Mouse (Mus musculus): Measurements from ENCODE around the gene Prr7. TPM values are rescaled to one million over a fixed set of nuclear protein-coding genes. Genes with fewer than 3 reads are reported as not detected.

Prr7 gene
- polyA plus RNA-seq, 1 experiment from 2014 or later = 6.3 TPM

DNA sequence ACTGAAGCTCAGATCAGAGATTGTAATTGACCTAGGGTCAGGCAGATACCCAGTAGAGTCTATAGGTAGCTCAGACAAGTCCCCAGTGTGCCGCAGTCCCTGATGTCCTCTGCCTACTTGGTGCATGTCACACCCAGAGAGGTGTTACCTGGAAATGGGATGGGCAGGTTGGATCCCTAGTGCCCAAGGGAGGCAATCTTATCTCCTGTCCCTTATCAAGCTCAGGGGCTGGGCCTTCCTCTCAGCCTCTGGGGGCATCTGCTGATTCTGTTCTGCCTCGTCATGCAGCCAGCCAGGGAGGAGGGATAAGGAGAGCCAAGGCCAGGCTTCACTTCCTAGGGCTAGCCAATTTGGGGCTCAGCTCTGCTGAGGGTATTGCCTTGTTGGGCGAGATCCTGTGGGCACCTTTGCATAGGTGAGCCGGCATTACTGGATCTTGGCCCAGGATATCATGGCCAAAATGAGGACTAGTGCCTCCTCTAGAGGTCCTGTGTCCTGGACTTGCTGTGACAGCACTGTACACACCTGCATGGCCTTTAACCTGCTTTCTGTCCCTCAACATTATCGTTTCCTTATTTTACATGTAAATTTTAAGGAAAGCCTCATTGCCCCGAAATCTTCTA is 17.5 kb upstream of the Prr7 start:
- Histone ChIP-seq H3K9ac (peak overlapping the region; percentile 91), H3K27me3 (ENCODE audit: control insufficient read depth, insufficient read depth, low read length) (no peaks in the 10 kb centered on the region), H3K4me2 (replicated peaks) (peak overlapping the region; percentile 67), H3K27ac (no peak overlapping the region), H3K4me1 (replicated peaks; ENCODE audit: control insufficient read depth, insufficient read depth, low read length) (peaks cover 18% of the 10 kb centered on the region), H3K36me3 (replicated peaks; ENCODE audit: control insufficient read depth, insufficient read depth) (peaks cover 16% of the 10 kb centered on the region), H3K9me3 (ENCODE audit: control insufficient read depth, low read length) (no peaks in the 10 kb centered on the region), H3K4me3 (replicated peaks; ENCODE audit: low read length) (peak overlapping the region; percentile 70)
- ATAC-seq (ENCODE audit: low FRiP score) = no peak
- DNase-seq (ENCODE audit: low spot score) = no peak
- WGBS = 79% methylated on average over 6 of the region's 6 CpGs

DNA sequence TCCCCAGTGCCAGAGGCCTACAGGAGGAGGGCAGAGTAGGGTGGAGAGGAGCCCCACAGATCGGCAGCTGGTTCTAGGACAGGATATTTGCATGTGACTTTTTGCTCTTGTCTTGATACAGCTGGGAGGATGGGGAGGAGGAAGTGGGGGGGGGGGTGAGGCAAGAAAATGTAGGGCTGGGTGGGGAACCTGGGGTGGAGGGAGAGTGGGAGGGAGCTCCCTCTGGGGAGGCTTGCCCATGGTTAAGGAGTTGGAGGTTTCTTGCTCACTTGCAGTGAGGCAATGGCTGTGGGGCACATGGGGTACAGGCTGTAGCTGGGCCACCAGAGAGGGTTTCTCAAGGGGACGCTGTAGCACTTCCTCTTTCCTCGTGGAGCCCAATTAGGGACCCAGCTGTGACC is 16.5 kb upstream of the Prr7 start:
- DNase-seq (ENCODE audit: low spot score) = no peak
- Histone ChIP-seq H3K27ac (no peak overlapping the region), H3K36me3 (replicated peaks; ENCODE audit: control insufficient read depth, insufficient read depth) (peaks cover 25% of the 10 kb centered on the region), H3K4me3 (replicated peaks; ENCODE audit: low read length) (no peak overlapping the region), H3K9me3 (ENCODE audit: control insufficient read depth, low read length) (no peaks in the 10 kb centered on the region), H3K4me2 (replicated peaks) (no peak overlapping the region), H3K9ac (peak overlapping the region; percentile 16; the same call in 1 of the 2 replicates), H3K27me3 (ENCODE audit: control insufficient read depth, insufficient read depth, low read length) (no peaks in the 10 kb centered on the region), H3K4me1 (replicated peaks; ENCODE audit: control insufficient read depth, insufficient read depth, low read length) (peaks cover 18% of the 10 kb centered on the region)
- 60% methylated on average over 3 of the region's 3 CpGs for WGBS
- ATAC-seq (ENCODE audit: low FRiP score) = no peak

- no peak overlapping the region for H3K4me3 ChIP-seq (replicated peaks; ENCODE audit: low read length)
- DNase-seq (ENCODE audit: low spot score) (no peak), ATAC-seq (ENCODE audit: low FRiP score) (no peak)
- no peak overlapping the region for H3K27ac ChIP-seq
- no peaks in the 10 kb centered on the region for H3K27me3 ChIP-seq (ENCODE audit: control insufficient read depth, insufficient read depth, low read length)
- peak overlapping the region; percentile 16; the same call in 1 of the 2 replicates for H3K9ac ChIP-seq
- H3K9me3 ChIP-seq (ENCODE audit: control insufficient read depth, low read length) = no peaks in the 10 kb centered on the region
- no peak overlapping the region for H3K4me2 ChIP-seq (replicated peaks)
- WGBS = 93% methylated on average over 5 of the region's 5 CpGs
- H3K36me3 ChIP-seq (replicated peaks; ENCODE audit: control insufficient read depth, insufficient read depth) = peaks cover 31% of the 10 kb centered on the region
- peaks cover 18% of the 10 kb centered on the region for H3K4me1 ChIP-seq (replicated peaks; ENCODE audit: control insufficient read depth, insufficient read depth, low read length)
Observed at GRCm38 (mm10) chr13:55448131-55448530, 15.9 kb upstream of the Prr7 start.

- DNase-seq (ENCODE audit: low spot score) = no peak
- Histone ChIP-seq H3K27ac (no peak overlapping the region), H3K36me3 (replicated peaks; ENCODE audit: control insufficient read depth, insufficient read depth) (peaks cover 42% of the 10 kb centered on the region), H3K4me3 (replicated peaks; ENCODE audit: low read length) (no peak overlapping the region), H3K27me3 (ENCODE audit: control insufficient read depth, insufficient read depth, low read length) (no peaks in the 10 kb centered on the region), H3K4me1 (replicated peaks; ENCODE audit: control insufficient read depth, insufficient read depth, low read length) (peaks cover 12% of the 10 kb centered on the region), H3K9ac (no peak overlapping the region), H3K4me2 (replicated peaks) (no peak overlapping the region), H3K9me3 (ENCODE audit: control insufficient read depth, low read length) (no peaks in the 10 kb centered on the region)
- no peak for ATAC-seq (ENCODE audit: low FRiP score)
- 96% methylated on average over 9 of the region's 9 CpGs for WGBS
Observed at GRCm38 (mm10) chr13:55449205-55449604, 14.9 kb upstream of the Prr7 start.

GRCm38 (mm10) chr13:55449679-55450441 is 14.2 kb upstream of the Prr7 start:
- no peak overlapping the region for H3K4me2 ChIP-seq (replicated peaks)
- WGBS = 91% methylated on average over 17 of the region's 17 CpGs
- DNase-seq (ENCODE audit: low spot score) = no peak

DNA sequence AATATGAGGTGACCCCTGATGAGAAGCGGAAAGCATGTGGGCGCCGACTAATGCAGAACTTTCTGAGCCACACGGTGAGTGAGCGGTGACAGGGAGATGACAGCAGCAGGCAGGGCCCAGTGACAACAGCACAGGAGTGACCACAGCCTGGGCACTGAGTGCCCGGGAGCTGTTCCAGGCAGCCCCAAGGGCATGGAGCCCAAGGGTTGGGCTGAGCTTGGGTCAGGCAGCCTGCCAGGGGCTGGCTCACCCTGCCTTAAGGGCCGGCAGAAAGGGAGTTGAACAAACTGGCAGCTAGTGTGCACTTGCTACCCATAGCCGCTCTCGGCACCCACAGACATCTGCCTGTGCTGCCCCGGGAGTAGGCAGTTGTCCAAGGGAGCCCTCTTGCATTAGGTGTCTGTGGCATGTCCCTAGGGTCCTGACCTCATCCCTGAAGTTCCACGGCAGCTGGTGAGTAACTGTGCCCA is 13.5 kb upstream of the Prr7 start:
- Histone ChIP-seq H3K4me2 (replicated peaks) (no peak overlapping the region), H3K9ac (no peak overlapping the region), H3K27ac (no peak overlapping the region), H3K36me3 (replicated peaks; ENCODE audit: control insufficient read depth, insufficient read depth) (peaks cover 53% of the 10 kb centered on the region), H3K27me3 (ENCODE audit: control insufficient read depth, insufficient read depth, low read length) (no peaks in the 10 kb centered on the region), H3K4me3 (replicated peaks; ENCODE audit: low read length) (no peak overlapping the region), H3K4me1 (replicated peaks; ENCODE audit: control insufficient read depth, insufficient read depth, low read length) (peaks cover 12% of the 10 kb centered on the region), H3K9me3 (ENCODE audit: control insufficient read depth, low read length) (no peaks in the 10 kb centered on the region)
- ATAC-seq (ENCODE audit: low FRiP score) = no peak
- no peak for DNase-seq (ENCODE audit: low spot score)
- WGBS = 91% methylated on average over 11 of the region's 11 CpGs

More at GRCm38 (mm10) chr13:55449679-55450441, 14.2 kb upstream of the Prr7 start:
- no peak overlapping the region for H3K27ac ChIP-seq
- H3K9ac ChIP-seq = no peak overlapping the region
- peaks cover 12% of the 10 kb centered on the region for H3K4me1 ChIP-seq (replicated peaks; ENCODE audit: control insufficient read depth, insufficient read depth, low read length)
- peaks cover 47% of the 10 kb centered on the region for H3K36me3 ChIP-seq (replicated peaks; ENCODE audit: control insufficient read depth, insufficient read depth)
- no peak overlapping the region for H3K4me3 ChIP-seq (replicated peaks; ENCODE audit: low read length)
- no peaks in the 10 kb centered on the region for H3K27me3 ChIP-seq (ENCODE audit: control insufficient read depth, insufficient read depth, low read length)
- no peak for ATAC-seq (ENCODE audit: low FRiP score)
- no peaks in the 10 kb centered on the region for H3K9me3 ChIP-seq (ENCODE audit: control insufficient read depth, low read length)

- no peak for ATAC-seq (ENCODE audit: low FRiP score)
- no peak for DNase-seq (ENCODE audit: low spot score)
- no peak overlapping the region for H3K27ac ChIP-seq
- no peaks in the 10 kb centered on the region for H3K27me3 ChIP-seq (ENCODE audit: control insufficient read depth, insufficient read depth, low read length)
- H3K36me3 ChIP-seq (replicated peaks; ENCODE audit: control insufficient read depth, insufficient read depth) = peaks cover 61% of the 10 kb centered on the region
- peaks cover 6% of the 10 kb centered on the region for H3K4me1 ChIP-seq (replicated peaks; ENCODE audit: control insufficient read depth, insufficient read depth, low read length)
- no peak overlapping the region for H3K9ac ChIP-seq
- no peak overlapping the region for H3K4me2 ChIP-seq (replicated peaks)
- H3K9me3 ChIP-seq (ENCODE audit: control insufficient read depth, low read length) = no peaks in the 10 kb centered on the region
- no peak overlapping the region for H3K4me3 ChIP-seq (replicated peaks; ENCODE audit: low read length)
- 92% methylated on average over 10 of the region's 10 CpGs for WGBS
Observed at GRCm38 (mm10) chr13:55451296-55451695, 12.8 kb upstream of the Prr7 start.

GRCm38 (mm10) chr13:55451785-55452549 is 12.1 kb upstream of the Prr7 start:
- DNase-seq (ENCODE audit: low spot score) (no peak), ATAC-seq (ENCODE audit: low FRiP score) (no peak)
- H3K27ac ChIP-seq = no peak overlapping the region
- no peak overlapping the region for H3K4me2 ChIP-seq (replicated peaks)
- H3K36me3 ChIP-seq (replicated peaks; ENCODE audit: control insufficient read depth, insufficient read depth) = peaks cover 66% of the 10 kb centered on the region
- no peak overlapping the region for H3K9ac ChIP-seq
- no peaks in the 10 kb centered on the region; the same call in 1 of the 2 replicates for H3K4me1 ChIP-seq (replicated peaks; ENCODE audit: control insufficient read depth, insufficient read depth, low read length)
- no peak overlapping the region for H3K4me3 ChIP-seq (replicated peaks; ENCODE audit: low read length)
- H3K27me3 ChIP-seq (ENCODE audit: control insufficient read depth, insufficient read depth, low read length) = no peaks in the 10 kb centered on the region
- no peaks in the 10 kb centered on the region for H3K9me3 ChIP-seq (ENCODE audit: control insufficient read depth, low read length)
- WGBS = 96% methylated on average over 16 of the region's 16 CpGs

- Histone ChIP-seq H3K4me2 (replicated peaks) (peak overlapping the region; percentile 79), H3K27ac (0 out of 2 replicates have a peak overlapping the region, but pooled peaks have one; percentile 99), H3K4me1 (replicated peaks; ENCODE audit: control insufficient read depth, insufficient read depth, low read length) (peaks cover 38% of the 10 kb centered on the region), H3K36me3 (replicated peaks; ENCODE audit: control insufficient read depth, insufficient read depth) (peaks cover 32% of the 10 kb centered on the region), H3K27me3 (ENCODE audit: control insufficient read depth, insufficient read depth, low read length) (no peaks in the 10 kb centered on the region), H3K9ac (no peak overlapping the region), H3K4me3 (replicated peaks; ENCODE audit: low read length) (0 out of 2 replicates have a peak overlapping the region, but pooled peaks have one; percentile 66), H3K9me3 (ENCODE audit: control insufficient read depth, low read length) (no peaks in the 10 kb centered on the region)
- ATAC-seq (ENCODE audit: low FRiP score) = no peak
- DNase-seq (ENCODE audit: low spot score) = no peak
- 54% methylated on average over 2 of the region's 2 CpGs for WGBS
Observed at GRCm38 (mm10) chr13:55462965-55463364, 1.1 kb upstream of the Prr7 start.
